Mouse (Mus musculus) cerebellum, adult 2 months (tissue): ENCODE measurements around the gene Rasal2.

ENCODE experiments used
- CTCF ChIP-seq: fragments of 200-500 bp; IDR thresholded peaks from 2 replicates; pipeline ENCODE4 v1.5.1; 2011; ENCODE audit warnings: low read depth, mild to moderate bottlenecking, control low read depth, low read length, moderate library complexity, borderline replicate concordance; ENCODE audit not compliant: insufficient read depth
- POLR2A ChIP-seq: fragments of 200-500 bp; IDR thresholded peaks from 2 replicates; pipeline ENCODE4 v1.6.1; 2011; ENCODE audit warnings: low read length, control low read depth, borderline replicate concordance; ENCODE audit not compliant: insufficient read depth

- TF ChIP-seq CTCF = no peak
- TF ChIP-seq POLR2A = no peak
Measured at GRCm38 (mm10) chr1:157439973-157440641, 27.7 kb upstream of the Rasal2 start.
